Mouse (Mus musculus): ENCODE data around the gene Sec14l5.

Gene Sec14l5

DNA sequence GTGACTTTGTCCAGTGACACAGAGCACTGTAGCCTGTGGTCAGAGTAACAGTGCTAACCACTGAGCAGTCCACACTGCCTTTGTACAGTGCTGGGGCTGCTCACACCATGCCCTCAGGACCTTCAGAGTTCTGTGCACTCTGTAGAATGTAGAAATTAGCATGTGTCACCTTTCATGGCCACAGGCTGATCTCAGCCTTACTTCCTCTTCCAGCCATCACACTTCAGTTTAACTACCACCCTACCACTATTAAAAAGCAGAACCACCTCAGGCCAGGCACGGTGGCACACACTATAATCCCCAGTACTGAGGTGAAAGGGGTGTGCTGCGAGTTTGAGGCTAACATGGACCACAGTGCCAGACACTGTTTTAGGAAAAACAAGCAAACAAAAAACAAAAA is 63.5 kb downstream of the Sec14l5 start:
- in situ Hi-C loops (cut with MboI, MseI) = no loop called here

- in situ Hi-C loops (cut with MboI, MseI) = no loop called here
Measured at GRCm38 (mm10) chr16:5212150-5212549, 65.2 kb downstream of the Sec14l5 start.

DNA sequence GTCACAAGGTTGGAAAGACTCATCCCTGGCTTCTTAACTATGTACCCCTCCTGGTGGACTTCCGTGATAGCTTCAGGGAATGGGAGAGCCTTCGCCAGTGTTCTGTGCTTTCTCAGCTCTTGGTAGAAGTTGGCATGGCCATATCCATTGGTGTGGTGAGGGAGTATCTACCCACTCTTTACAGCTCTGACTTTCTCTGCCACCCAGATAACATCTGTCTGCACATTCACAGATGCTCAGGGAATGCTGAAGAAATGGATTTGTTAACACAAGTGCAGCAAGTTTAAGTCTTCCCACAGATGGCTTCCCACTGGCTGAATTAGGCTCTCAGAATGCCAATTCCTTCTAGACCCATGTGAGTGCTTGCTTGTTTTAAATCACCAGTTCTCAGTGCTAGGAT is 67.2 kb downstream of the Sec14l5 start:
- in situ Hi-C loops (cut with MboI, MseI) = no loop called here

- in situ Hi-C loops (cut with MboI, MseI) = no loop called here
Measured at GRCm38 (mm10) chr16:5216686-5217085, 69.8 kb downstream of the Sec14l5 start.

GRCm38 (mm10) chr16:5217341-5218133 is 70.6 kb downstream of the Sec14l5 start:
- in situ Hi-C loops (cut with MboI, MseI) = no loop called here

DNA sequence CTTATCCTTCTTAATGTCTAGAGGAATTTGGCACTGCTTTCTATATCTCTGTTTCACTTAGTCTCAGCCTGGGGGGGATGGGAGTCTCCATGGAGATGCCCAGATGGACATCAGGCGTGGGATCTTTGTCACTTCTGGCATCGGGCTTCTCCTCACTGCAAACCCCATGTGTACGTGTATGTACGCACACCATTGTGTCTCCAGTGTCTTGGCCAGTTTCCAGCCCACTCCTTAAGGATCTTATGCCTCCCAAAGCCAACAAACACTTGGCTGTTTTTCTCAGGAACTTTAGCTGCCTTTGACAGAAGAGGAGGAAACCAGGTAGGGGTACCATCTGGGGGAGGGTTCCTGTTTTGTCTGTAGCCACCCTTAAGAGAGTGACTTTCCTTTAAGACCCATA is 74.5 kb downstream of the Sec14l5 start:
- in situ Hi-C loops (cut with MboI, MseI) = no loop called here

GRCm38 (mm10) chr16:5222140-5222539 is 75.2 kb downstream of the Sec14l5 start, which contains the start of gene AU021092:
TSS of gene AU021092 (minus strand) at chr16:5222299.
- in situ Hi-C loops (cut with MboI, MseI) = no loop called here

DNA sequence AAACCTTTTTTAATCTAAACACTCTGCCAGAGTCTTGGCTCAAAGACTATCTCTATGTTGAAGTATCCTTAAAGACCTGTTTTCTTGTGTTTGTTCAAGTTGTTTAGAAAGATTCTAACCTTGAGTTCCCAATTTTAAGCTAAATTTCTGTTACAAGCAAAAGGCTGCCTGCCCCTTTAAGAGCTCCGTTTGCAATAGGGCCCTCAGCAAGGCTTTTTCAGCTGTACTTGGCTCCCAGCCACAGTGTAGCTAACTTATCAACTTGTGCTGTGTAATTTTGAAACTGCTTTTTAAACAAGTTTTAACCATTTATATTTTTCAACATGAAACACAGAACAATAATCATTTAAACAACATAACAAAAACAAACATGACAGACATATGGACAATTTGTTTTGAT is 79.6 kb downstream of the Sec14l5 start:
- in situ Hi-C loops (cut with MboI, MseI) = loop anchor here in 1 of 2 experiments (25.0 kb wide), 1 partner anchor 1489 kb away; the partner anchor contains the start of gene Zfp263

DNA sequence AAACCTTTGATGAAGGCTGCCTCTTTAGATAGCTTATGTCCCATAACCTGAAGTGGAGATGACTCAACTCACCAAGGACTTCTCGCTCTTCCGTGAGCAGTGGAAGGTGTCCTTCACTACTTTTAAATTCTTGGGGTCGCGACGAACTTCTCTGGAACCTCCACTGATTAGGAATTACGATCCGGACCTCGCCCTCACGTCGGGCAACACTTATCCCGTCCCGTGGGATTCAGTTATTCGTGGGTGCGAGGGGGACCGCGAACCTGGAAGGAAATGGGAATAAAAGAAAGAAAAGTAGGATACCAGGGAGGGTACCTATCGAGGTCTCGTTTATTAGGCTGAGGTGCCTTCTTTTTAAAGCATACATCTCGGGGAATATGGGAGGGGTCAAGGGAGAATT is 80.6 kb downstream of the Sec14l5 start:
- in situ Hi-C loops (cut with MboI, MseI) = loop anchor here in 1 of 2 experiments (25.0 kb wide), 1 partner anchor 1490 kb away; the partner anchor contains the start of gene Zfp263

- in situ Hi-C loops (cut with MboI, MseI) = loop anchor here in 1 of 2 experiments (25.0 kb wide), 1 partner anchor 1491 kb away; the partner anchor contains the start of gene Zfp263
Measured at GRCm38 (mm10) chr16:5228103-5228502, 81.2 kb downstream of the Sec14l5 start.

- in situ Hi-C loops (cut with MboI, MseI) = loop anchor here in 1 of 2 experiments (25.0 kb wide), 1 partner anchor 1496 kb away; the partner anchor contains the start of gene Zfp263
Measured at GRCm38 (mm10) chr16:5232982-5233381, 86.1 kb downstream of the Sec14l5 start.

DNA sequence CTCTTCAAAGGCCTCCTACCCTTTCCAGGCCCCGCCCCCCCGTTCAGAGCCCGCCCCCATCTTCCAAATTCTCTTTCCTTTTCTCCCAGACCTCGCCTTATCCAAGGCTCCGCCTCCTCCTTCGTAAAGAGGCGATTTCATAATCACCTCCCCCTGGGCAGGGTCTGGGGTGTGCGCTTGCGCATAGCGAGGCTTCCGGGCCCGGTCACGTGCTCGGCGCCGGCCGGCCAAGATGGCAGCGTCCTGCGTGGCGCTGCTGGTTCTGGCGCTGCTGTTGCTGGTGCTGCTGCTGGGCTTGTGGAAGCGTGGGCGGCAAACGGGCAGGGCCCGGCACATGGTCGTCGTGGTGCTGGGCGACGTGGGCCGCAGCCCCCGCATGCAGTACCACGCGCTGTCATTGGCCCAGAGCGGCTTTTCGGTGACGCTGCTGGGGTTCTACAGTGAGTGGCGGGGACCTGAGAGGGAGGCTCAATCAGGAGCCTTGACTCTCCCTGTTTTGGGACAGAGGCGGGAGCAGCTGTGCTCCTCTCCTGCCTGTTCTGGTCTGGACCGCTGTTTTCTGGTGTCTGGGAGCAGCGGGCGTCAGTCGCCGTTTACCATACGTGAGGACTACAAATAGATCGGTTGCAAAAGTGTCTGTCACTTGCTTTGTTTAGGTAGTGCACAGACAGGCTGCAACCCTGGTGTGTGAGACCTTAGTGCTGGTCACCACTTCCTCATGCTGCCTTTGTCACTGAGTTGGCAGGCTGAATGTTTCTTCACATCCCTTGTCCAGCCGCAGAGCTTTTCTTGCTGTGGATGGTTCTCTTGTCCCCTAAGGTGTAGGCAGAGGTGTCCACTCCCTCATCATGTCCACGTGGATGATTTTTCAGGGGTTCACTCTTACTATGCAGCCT is 86.8 kb downstream of the Sec14l5 start, which contains the start of gene Alg1:
Alg1 (plus strand) TSS at position 204 of the 896 bp plus-strand sequence.
- in situ Hi-C loops (cut with MboI, MseI) = loop anchor here in 1 of 2 experiments (25.0 kb wide), 1 partner anchor 1496 kb away; the partner anchor contains the start of gene Zfp263
